Mouse (Mus musculus): ENCODE measurements around the gene Ttc24.

Ttc24 gene

DNA sequence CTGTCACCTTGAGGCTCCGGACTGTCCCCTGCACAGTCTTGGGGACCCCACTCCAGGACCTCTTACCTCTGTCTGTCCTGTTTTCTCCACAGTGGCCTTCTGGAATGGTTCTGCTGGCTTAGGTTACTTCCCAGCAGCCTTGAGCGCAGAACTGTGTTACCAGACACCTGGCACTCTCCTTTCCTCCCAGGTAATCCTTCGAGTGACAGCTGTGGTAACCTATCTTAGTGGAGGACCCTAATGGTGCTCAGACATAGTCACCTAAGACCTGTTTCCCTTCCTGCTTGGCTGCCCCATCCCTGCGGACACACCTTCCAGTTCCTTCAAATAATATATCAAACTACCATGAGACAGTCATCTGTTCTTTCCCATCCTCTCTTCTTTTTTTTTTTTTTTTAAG, at the start of gene Ttc24:
TSS of gene Ttc24 (minus strand) at position 101 of the 400 bp plus-strand sequence.
- DNase-seq, result no peak

DNA sequence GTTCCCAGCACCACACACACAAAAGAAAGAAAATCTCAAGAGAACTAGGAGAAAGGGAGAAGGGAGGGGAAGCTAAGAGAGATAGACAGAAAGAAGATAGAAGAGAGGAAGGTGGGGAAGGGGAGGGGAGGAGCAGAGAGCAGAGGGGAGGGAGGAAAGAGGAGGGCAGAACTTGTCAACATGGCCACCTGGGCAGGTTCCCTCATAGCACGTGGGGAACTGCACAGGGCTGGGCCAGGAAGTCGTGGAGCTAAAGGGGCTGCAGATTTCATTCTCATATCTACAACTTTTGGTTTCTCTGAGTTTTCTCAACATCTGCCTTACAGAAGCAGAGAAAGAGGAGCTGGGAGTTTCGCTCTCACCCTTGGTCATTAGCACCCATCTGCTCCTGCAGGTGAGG, 49.5 kb upstream of the Ttc24 start:
- DNase-seq, result no peak

GRCm38 (mm10) chr3:88126181-88126580, 48.1 kb upstream of the Ttc24 start:
- DNase-seq, result no peak

- no peak for DNase-seq
Measured at GRCm38 (mm10) chr3:88125195-88125594, 47.1 kb upstream of the Ttc24 start.

DNA sequence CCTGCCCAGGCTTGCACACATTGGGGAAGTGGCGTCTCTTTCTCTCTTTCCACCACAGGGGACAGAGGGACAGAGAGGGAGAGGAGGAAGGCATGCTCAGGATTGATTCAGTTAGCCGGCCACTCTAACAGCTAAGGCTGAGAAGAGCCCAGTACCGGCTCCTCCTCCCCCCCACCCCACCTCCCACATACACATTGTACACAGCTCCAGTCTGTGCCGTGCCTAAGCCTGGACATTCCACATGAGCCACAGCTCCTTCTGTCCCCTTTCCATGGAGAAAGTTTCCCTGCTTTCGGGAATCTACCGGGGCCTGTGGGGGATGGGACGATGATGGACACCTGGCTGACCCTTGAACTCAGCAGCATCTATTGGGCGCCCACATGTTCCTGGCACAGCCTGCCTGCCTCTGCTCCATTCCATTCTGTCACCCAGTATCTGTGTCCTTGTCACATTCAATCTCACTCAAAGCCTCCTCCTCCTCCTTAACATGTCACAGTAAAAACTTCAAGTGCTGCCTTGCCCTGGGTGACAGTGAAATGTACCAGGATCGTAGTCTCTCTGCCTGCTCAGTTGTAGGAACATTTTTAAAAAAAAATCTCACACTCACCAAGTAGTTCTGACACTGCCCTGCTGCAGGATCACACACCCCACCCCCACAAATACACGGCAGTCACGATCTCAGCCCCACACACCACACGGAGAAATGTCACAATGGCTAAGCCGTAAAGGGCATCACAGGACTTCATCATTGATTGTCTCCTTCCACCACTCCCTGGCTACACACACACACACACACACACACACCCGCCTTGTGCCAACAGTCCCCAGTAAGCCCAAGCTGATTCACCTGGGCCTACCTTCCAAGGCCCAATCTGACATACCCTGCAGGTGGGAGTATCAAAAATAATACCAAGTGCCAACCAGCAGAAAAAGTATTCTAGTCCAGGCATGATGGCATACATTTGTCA, 43.3 kb upstream of the Ttc24 start:
- no peak for DNase-seq

GRCm38 (mm10) chr3:88120117-88120651, 42.1 kb upstream of the Ttc24 start:
- DNase-seq, result peak; percentile 43 to 59

DNA sequence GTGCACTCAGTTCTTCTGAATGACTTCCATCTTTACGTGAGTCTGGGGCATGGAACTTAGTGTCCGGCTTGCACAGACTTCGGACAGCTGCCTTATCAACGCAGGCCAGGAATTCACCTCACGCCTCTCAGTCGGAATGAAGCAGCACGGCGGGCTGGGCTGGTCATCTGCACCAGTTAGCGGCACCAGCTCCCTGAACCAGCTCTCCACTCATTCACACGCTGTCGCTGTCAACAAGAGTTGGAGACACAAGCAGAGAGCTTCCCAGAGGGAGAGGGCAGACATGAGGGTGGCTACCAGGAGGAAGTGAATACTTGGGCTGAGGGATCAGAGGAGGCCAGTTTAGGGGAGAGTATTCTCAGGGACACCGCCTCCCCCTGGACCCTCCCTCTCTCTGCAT, 36.3 kb upstream of the Ttc24 start:
- no peak for DNase-seq

GRCm38 (mm10) chr3:88109126-88109525, 31.0 kb upstream of the Ttc24 start:
- no peak for DNase-seq

- no peak for DNase-seq
Measured at GRCm38 (mm10) chr3:88106126-88106525, 28.0 kb upstream of the Ttc24 start.

DNA sequence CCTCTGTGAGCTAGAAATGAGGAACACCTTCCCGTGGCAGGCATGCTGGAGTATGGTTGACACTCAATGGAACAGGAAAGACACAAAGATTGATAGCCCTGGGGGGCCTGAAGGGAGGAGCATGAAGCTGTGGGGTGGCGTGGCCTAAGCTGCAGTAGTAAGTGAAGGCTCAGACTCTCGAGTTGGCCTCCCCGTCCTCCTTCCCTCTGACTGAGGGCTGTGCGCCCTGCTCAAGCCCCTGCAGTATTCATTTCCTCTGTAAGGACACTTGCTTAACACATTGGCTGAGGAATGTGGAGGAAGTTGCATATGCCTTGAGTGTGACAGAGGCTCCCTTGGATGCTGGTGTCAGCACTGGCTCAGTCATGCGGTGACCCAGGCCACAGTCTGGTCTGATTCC, 24.5 kb upstream of the Ttc24 start:
- DNase-seq, result no peak

DNA sequence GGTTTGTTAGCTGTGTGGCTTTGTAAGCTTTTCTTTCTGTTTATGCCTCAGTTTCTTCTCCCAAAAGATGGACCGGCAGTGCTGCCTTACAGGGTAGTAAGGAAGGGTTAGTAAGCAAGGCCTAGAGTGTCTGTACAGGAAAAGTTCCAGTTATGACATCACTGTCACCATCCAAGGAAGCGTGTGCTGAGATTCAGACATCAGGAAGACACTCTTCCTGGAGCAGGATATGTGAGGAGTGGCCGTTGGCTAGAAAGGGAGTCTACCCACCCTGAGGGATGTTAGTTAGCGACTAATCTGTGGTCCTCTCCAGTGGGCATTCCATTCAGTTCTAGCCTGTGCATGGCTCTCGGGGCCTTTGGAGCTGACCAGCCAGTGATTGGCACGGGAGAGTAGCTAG, 24.1 kb upstream of the Ttc24 start:
- no peak for DNase-seq

GRCm38 (mm10) chr3:88101736-88102135, 23.6 kb upstream of the Ttc24 start:
- no peak for DNase-seq

GRCm38 (mm10) chr3:88100251-88100650, 22.1 kb upstream of the Ttc24 start:
- no peak for DNase-seq

GRCm38 (mm10) chr3:88097666-88098065, 19.6 kb upstream of the Ttc24 start:
- DNase-seq, result no peak

GRCm38 (mm10) chr3:88094126-88094525, 16.0 kb upstream of the Ttc24 start:
- no peak for DNase-seq

DNA sequence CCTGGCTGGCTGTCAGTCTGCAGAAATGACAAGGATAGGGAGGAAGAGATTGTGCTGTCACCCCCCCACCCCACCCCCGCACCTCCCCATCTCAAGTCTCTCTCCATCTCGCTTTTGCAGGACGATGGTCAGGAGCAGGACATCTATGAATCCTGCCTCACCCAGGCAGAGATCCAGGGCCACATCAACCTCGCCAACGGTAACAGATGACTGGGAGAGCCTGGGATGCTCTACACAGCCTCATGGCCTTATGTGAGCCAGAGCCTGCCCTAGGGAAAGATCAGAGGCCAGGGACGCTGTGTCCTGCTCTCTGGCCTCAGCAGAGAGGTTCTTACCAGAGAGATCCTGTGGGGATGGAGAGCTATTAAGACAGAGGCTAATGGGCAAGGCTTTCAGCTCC, 12.5 kb upstream of the Ttc24 start:
- DNase-seq, result no peak

DNA sequence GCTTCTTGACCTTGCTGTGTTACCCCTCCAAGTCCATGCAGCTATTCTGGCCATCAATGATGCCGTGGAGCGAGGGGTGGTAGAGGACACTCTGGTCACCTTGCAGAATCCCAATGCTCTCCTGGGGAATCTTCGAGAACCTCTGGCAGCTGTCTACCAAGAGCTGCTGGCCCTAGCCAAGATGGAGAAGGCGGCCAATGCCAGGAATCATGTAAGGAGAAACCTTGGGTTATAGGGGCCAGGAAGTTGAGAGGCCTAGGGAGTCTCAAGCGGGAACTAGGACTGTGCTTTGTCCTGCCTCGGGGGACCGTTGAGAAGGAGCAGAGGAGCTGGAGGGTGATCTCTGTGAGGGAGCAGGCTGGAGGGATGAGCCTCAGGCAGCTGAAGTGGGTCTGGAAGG, 12.0 kb upstream of the Ttc24 start:
- DNase-seq, result no peak

GRCm38 (mm10) chr3:88087688-88088087, 9.6 kb upstream of the Ttc24 start:
- DNase-seq, result peak; percentile 21 to 36

DNA sequence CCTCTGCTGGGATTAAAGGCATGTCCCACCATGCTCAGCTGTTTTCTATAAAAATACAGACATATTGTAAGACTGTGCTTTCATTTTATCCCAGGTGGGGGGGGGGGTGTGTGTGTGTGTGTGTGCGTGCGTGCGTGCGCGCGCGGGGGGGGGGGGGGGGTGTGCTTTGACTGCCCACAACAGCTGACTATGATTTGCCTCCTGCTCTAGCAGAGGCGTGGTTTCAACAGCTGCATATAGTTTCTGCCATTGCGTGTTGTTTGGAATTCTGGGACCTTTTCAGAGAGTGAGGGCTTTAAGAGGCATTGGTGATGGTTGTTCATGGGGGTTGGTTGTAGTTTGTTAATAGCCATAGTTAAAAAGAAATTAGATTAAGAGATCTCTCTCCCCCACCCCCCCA, 7.4 kb upstream of the Ttc24 start:
- DNase-seq, result no peak

DNA sequence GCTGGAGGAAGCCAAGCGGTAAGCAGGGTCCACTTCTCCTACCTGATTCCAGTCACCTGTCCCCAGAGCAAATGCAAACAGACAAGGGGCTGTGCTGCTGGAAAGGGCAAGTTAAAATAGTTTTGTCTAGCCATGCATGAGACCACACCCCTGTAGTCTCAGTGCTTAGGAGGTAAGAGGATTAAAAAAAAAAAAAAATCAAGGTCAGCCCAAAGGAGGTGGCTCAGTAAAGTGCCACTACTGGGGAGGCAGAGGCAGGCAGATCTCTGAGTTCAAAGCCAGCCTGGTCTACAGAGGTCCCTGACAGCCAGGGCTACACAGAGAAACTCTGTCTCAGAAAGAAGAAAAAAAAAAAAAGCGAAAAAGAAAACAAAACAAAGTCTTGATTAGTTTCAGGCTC, 5.9 kb upstream of the Ttc24 start:
- no peak for DNase-seq

DNA sequence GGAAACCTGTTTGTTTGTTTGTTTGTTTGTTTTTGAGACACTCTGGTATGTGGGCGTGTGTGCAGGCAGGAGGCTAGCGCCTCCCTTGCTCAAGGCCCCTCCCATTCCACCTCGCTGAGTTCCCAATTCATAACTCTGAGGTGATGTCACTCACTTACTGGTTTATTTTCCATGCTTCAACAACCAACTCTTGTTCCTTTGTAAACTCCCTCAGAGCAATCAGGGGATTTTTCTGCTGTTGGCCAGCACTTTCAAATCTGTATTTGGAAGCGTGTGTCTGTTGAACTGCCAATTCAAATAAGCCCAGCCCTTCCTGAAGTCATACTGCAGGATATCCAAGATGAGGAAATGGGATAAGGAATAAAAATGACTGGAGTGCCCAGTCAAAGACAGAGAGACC, 4.6 kb upstream of the Ttc24 start:
- DNase-seq, result peak; percentile 58 to 65

DNA sequence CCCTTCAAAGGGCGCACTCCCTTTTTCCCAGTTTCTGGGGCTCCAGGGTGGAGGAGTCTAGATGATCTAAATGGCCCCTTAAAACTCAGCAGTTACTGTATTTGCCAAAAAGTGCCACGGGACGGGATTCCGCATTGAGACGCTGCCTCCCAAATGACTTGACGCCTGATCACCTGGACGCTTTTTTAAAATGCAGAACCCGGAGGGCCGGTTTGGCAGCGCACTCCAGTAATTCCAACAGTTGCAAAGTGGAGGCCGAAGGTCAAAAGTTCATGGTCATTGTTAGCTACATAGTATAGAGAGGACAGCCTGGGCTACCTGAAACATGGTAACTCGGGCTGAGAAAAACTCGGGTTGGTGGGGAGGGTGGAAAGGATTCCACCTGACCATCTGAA, 4.1 kb upstream of the Ttc24 start:
- peak in 1 of 2 experiments; percentile 21 for DNase-seq

GRCm38 (mm10) chr3:88081345-88082223, 3.5 kb upstream of the Ttc24 start, which contains the start of gene Iqgap3:
Gene Iqgap3 (plus strand): TSS chr3:88081971.
- DNase-seq, result peak; percentile 90 to 93

Data from lung, adult 18-20 months (tissue).